Mouse (Mus musculus): ENCODE measurements around the gene Adam23.
A peak's percentile ranks its signal among the peaks of the same experiment; 100 is the strongest.

Adam23 gene

DNA sequence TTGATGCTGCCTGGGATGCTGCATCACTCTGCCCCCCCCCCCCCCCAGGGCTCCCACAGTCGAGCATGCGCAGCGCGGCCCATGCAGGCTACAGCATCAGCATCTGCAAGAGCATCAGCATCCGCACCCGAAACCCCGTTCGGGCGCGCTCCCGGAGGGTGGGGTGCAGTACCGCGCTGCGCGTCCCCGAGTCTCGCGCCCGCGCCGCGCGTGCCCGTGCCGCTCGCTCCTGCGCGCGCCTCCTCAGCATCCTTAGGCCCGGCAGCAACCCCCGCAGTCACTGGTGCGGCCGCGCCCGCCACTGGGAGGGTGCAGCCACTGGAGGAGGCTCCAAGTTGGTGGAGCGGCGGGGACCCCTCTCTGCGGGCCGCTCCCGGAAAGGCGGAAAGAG is at the start of gene Adam23:
Adam23 (plus strand) TSS at position 236 of the 391 bp plus-strand sequence.
- peak; percentile 79 to 80 for DNase-seq (ENCODE audit: low spot score in 2 of 2)

DNA sequence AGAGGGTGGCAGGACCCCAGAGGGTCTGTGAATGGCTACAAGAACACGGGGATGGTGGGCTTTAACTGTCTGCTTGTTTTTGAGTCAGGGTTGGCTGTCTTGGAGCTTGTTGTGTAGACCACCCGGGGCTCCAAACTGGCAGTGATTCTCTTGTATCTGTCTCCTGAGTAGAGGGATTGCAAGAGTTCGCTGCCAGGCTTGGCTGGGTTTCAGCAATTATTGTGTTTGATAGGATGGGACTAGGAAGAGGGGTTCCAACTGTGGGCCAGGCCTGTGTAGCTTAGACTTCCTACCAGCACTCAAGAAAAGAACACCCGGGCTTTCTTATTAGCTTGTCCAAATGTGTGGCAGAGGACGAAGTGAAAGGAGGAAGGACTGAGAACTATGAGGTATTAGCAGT is 44.6 kb upstream of the Adam23 start:
- no peak for DNase-seq (ENCODE audit: low spot score in 2 of 2)

DNA sequence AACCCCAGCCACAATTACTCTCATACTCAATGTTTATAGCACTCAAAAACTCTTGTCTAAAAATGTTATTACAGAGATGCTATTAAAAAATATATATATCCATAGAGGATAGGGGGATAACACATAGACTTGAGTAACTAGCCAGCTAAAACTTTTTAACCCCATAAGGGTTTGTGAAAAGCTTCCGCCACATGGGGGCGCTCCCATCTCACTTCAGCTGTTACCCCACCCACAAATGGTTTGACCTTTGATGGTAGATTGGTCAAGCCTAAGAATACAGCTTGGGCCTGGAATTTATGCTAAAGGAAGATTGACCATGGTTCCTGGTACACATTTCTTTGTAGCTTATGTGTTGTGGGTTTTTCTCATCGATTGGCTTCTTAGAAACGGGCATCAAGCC is 42.1 kb upstream of the Adam23 start:
- no peak for DNase-seq (ENCODE audit: low spot score in 2 of 2)

DNA sequence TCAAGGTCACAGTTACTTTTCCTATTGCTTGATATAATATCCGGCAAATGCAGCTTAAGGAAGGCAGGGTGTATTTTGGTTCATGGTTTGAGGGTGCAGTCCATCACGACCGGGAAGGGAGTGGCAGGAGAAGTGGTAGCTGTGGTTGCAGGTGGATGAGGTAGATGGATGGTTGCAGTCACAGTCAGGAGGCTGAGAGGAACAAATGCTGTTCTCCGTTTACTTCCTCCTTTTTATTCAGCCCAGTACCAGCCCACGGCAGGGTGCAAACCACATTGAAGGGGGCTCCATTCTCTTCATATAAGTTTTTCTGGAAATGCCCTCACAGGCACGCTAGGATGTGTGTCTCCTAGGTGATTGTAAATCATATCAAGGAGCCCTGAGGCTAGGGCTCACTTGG is 37.3 kb upstream of the Adam23 start:
- DNase-seq (ENCODE audit: low spot score in 2 of 2) = no peak

DNA sequence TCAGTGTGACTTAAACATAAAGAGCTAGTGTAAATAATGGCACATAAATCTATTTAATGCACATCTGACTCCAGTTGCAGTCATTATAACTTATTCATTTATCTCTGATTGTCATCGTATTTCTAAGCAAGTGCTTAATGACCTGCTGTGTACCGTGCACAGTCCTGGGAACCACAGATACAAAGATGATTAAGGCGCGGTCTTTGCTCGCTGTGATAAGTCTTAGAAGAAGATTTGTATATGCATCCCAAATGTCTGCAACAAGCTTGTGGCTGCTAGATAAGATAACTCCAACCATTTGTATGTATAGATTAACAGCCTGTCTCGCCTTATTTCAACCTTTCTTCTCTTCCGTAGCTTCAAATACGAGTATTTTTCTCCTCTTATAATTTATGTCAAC is 27.2 kb upstream of the Adam23 start:
- no peak for DNase-seq (ENCODE audit: low spot score in 2 of 2)

DNA sequence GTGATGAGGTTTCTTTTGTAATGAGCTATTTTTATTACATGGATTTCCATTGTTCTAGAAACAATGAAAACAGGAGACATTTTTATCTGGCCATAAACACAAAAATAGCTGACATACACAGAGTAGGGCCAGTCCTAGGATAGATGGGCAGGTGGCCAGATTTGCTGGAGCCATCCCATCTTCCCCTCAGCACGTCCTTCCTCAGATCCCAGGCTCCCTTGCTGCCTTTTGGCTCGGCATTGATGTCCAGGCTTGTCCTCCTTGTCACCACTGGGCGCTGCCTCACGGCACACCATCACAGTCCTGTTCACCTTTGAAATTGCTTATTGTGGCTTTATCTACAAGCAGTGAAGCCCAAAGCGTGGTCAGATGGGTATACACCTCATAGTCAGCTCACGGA is 15.0 kb upstream of the Adam23 start:
- DNase-seq (ENCODE audit: low spot score in 2 of 2) = no peak

DNA sequence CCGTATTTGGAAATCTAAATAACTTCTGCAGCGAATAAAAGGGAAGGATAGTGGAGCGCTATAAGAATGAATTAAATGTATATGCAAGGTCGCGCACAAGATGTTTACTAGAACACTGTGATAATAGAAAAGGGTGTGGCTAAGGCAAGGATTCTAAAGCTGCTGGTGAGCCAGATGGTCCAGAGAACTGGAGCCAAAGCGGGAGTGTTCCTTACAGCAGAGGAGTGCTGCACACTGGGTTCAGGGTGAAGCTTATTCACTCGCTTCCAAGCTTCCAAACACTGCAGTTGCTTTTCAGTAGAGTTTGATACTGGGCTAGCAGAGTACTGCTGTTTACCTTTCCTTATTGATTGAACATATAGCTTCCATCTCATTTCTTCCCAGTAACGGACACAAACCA is 14.5 kb upstream of the Adam23 start:
- no peak for DNase-seq (ENCODE audit: low spot score in 2 of 2)

DNA sequence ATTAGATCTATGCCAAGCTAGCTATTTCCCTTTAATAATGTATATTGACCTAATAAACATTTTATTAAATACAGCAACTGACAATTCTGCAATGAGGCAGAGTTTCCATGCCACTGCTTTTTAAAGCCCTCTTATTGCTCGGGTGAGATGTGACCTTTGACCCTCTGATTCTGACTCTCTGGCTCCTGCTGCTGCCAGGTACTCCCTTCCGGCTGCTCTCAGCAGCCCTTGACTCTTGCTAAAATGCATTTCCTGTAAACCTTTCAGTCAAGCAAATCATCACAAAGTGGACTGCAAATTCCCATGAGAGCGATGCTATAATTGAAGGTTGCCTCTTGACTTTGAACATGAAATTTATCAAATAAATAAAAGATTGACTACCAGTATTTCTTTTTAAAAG is 13.8 kb upstream of the Adam23 start:
- DNase-seq (ENCODE audit: low spot score in 2 of 2) = no peak

DNA sequence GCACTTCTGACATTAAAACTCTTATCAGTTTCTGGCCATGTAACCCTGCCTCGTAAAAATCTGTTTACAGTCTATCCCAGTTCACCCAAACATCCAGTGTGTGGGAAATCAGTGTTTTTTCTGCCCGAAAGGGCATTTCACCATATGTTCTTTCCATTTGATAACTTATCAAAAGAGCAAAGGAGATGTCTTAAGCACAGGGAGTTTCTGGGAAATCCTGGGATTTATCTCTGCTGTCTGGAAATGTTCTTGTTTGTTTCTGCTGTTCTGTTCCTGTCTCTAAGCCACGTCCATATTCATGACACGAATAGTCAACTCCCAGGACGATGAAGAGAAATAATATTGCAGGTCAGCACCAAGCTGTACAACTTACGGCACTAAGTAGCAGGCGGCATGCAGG is 11.6 kb upstream of the Adam23 start:
- DNase-seq (ENCODE audit: low spot score in 2 of 2) = no peak

DNA sequence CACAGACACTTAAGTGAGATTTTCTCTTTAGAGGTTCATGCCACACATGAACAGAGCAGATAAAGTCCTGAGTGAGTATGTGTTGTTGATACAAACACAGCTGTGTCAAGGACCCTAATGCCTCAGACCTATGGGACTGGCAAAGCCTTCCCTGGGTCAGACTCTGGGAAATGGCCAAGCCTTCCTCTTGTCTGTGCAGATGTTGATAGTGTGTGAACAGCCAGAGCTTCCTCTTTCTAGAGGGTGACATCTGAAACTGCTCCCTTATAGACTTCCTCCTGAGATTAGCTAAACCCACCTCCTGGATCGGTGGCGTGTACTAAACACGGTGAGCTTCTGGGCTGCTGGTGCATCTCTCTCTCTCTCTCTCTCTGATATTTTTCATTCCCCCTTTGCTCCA is 8.2 kb upstream of the Adam23 start:
- DNase-seq (ENCODE audit: low spot score in 2 of 2) = no peak

DNA sequence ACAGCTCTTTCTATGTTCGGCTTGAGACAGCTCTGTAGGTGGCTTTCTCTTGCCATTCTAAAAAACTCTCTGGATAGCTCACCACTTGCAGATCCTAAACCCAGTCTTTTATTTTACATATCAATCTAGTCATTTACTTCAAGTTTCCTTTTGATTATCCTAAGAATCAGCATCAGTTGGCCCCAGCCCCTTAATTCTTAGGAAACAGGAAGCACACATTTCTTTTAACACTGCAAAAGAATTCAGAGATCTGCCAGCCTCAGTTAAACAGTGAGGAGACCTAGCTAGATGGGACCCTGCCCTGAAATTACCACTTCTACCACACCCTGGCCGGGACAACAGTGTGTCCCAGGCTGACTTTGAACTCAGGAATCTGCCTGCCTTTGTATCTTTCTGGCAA is 3.5 kb upstream of the Adam23 start:
- DNase-seq (ENCODE audit: low spot score in 2 of 2) = no peak

DNA sequence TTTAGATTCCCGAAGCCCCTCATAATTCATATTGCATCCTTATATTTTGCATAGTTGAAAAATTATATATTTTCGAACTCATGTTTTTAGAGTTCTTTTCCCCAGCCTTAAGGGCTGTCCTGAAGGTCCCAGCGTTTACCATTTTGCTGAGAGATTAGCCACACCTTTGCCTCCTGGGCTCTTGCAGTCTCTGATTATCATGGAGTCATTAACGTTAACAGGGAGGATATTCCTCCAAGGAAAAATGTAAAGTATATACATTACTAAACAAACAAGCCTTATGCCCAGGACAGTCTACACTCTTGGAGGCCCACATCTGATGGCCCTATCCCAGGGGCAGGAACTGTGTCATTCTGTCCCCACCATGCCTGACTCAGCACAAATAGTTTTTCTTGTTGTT is 3.1 kb upstream of the Adam23 start:
- DNase-seq (ENCODE audit: low spot score in 2 of 2) = no peak

DNA sequence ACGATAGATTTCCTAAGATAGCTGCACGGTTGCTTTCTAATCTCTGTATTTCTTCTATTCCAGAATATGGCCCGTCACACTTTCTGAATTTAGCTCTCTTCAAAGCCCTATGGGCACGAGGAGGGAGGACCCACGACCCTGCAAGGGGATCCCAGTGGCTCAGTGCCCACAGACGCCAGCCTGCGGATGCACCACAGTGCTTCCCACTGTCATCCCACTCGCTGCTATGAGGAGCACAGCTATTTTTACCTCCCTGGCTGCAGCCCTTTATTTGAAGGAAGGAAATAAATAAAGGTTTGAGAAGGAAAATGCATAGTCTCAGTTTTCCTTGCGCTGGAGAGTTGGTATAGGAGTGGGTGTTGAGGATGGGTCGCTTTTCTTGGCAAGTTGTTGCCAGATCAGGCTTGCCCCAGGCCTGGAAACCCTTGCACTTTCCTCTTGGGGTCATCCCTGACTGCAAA is 512 bp upstream of the Adam23 start:
- DNase-seq (ENCODE audit: low spot score in 2 of 2) = peak; percentile 49 to 61

DNA sequence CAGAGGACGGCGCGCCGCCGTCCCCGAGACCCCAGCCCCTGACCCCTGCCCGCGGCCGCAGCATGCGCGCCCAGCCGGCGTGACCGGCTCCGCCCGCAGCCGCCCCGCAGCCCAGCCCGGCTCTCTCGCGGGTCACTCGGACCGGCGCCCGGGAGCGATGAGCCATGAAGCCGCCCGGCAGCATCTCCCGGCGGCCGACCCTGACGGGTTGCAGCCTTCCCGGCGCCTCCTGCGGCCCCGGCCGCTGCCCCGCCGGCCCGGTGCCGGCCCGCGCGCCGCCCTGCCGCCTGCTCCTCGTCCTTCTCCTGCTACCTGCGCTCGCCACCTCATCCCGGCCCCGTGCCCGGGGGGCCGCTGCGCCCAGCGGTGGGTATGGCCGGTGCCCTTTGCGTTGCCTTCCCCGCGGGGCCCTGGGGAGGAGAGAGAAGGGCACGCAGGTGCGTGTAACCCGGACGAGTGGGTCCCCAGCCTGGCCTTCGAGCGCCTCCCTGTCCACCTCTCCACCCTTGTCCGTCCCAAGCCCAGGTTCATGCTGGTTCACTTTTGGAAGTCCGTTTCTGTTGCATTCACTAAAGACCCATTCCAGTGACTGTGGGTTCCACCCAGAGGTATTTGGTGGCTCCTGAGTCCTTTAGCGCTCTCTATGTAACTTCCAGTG is 485 bp downstream of the Adam23 start:
- DNase-seq (ENCODE audit: low spot score in 2 of 2) = no peak

DNA sequence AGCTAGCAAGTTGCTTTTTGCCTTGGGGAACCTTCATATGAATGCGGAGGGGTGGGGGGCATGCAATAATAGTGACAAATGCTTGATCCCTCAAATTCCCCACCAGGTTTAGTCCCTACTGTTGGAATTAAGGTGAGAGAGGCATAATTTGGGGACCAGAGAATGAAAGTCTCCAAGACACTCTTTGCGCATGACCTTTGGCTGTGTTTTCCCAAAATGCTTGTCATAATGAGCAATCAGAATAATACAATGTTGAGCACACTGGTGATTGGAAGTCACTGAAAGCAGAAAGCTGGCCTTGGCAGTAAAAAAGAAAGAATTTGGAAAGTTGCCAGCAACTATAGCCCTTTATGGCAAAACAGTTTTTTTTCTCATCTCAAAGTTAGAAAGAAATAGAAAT is 1.0 kb downstream of the Adam23 start:
- DNase-seq (ENCODE audit: low spot score in 2 of 2) = no peak

DNA sequence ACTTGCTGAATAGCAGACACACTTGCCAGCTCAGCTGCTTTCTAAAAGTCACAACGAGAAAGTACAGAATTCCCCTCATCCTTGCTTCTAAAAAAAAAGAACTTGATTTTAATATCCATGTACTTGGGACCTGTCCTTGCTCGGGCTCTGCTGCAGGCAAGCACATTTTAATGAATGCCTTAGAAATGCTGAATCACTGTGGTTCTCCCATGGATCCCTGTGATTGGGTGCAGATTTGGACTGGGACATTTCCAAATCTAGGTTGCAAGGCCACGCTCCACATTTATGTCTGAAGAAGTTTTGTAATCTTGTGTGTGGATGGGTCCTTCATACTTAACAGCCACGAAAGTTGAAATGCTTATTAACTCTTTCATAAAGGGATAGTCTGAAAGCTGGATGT is 4.4 kb downstream of the Adam23 start:
- no peak for DNase-seq (ENCODE audit: low spot score in 2 of 2)

DNA sequence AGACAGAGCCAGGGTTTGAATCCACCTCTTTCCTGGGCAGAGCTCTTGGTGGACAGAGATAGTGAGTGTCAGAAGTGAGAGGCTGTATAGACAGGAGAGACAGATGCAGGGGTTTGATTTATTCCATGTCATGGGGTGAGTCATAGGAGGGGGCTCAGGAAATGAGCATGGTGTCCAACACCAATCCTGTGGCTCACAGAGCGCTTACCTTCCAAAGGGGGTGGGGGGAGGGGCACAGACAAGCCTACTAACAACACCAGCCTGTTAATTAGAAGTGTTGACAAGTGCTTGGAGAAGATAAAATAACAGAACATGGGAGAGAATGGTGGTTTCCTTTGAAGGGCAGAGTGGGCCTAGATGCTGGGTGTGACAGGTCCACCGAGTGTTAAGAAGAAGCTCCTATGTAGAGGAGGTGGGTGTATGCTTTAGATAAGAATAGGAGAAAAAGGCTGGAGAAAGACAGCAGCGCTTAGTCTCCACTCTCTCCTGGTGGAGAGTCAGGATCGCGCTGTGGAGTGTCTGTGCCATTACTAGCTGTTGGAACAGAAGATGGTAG is 7.7 kb downstream of the Adam23 start:
- DNase-seq (ENCODE audit: low spot score in 2 of 2) = no peak

DNA sequence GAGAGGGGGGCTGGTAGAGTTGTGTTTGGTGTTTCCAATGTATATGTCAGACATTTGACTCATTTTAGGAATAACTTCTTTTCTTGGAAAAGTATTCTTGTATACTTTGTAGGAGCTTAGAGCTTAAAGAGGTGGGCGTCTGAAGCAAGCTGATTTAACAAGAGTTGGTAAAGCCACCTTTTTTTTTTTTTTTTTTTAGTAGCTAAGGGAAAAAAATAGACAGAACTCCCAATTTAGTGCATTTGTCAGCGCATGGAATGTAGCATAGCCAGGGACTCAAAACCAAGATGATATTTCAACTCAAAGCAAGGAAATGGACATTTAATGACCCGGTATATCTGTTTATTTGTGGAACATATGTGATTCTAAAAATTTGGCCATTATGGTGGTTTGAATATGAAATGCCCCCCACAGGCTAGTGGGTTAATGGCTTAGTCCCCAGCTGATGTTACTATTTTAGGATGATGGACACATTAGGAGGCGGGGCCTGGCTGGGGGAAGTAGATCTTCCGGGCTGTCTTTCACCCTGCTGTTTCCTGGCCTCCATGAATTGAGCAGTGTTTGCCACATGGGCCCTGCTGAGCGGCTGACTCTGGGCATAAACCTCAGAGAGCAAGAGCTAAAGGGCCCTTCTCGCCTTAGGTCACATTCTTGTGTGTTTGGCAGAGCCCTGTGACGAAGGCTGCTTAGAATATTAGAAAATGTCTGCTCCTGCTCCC is 12.3 kb downstream of the Adam23 start:
- no peak for DNase-seq (ENCODE audit: low spot score in 2 of 2)

DNA sequence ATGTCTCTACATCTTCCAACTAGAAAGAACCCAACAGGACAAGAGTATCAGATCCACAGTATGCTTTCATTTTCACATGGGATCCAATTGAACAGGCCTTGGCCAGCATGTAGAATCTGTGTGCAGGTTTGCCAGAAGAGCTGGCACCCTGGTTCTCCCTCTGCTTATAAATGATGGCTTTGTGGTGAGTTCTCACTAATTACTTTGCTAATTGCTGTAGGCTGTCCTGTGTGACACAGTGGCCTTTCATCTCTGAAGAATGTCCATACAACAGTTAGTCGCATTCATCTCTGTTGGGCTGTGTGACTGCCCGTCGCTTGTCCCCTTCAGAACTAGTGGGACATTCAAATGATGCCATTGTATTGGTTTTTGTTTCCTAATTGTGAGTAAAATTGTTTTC is 13.5 kb downstream of the Adam23 start:
- no peak for DNase-seq (ENCODE audit: low spot score in 2 of 2)

DNA sequence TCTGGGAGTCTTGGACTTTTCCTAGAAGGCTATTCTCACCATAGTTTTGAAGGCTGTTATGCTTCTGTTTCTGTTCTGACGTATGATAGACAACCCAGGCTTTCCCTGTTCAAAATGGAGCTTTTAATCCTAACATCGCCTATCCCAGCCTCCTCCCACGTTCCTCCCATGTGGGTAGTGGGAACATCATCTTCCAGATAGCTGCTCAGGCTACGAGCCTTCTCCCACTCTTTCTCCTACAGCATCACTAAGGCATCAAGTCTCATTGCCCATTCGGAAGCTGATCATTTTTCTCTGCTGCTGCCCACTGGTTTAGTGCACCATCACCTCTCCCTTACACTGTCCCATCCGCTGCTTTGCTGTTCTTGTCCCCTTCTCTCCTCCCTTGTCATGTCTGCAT is 14.2 kb downstream of the Adam23 start:
- DNase-seq (ENCODE audit: low spot score in 2 of 2) = peak in 1 of 2 experiments; percentile 60

DNA sequence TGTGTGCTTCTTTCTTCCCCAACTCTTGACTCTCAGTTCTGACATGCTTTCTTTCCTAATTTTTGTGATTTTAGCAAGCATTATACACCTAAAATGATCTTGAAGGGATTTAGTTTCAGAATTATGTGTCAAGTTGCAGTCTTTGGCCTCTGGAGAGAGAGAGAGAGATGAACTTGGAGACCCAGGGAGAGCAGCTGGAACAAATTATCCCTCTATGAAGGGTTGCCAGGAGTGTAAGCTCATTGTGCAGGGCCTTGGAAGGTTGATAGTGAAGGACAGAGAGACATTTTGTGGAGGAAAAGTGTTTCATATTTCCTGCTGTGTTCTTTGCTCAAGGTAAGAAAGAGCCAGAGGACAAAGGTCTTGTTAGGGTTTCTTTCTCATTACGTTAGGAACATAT is 18.8 kb downstream of the Adam23 start:
- no peak for DNase-seq (ENCODE audit: low spot score in 2 of 2)

DNA sequence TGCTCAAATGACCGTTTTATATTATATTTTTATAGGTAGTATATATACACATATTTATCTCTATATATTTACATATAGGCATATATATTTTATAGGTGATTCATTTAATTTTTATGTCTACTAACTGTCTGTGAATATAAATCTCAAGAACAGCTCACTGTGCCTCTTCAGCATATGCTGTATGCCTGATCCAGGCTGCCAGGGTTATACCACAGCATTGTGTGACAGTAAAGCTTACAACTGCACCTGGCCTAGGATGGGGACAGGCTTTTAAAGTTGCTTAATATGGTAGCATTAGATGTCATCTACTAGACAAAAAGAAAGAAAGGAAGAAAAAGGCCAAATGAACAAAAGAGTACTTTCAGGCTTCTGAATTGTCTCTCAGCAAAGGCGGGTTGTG is 27.6 kb downstream of the Adam23 start:
- no peak for DNase-seq (ENCODE audit: low spot score in 2 of 2)

DNA sequence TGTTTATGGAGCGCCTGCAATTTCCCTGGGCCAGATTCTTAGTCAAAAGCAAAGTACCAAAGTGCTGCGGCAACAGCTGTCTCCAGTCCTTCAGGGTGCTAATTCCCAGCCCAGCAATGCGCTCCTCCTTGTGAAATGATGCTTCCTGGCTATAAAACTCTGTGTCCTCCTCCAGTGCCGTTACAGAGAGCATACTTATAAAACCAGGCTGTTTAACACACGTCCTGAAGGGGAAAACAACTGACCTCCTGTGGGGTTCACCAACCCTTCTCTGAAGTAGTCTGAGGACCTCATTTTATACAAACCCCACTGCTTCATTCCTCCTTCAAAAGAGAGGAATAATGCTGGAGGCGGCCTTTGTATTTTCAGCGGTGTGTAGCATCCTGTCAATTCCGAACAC is 28.0 kb downstream of the Adam23 start:
- DNase-seq (ENCODE audit: low spot score in 2 of 2) = no peak

Data from right cerebral cortex, postnatal 36 days (tissue).